8 mouse cellular contexts compared by ENCODE assay signal in genomic region chr13:75840752-75841285, GRCm38 (mm10). TPM values are rescaled to one million over a fixed set of nuclear protein-coding genes. Genes with fewer than 3 reads are reported as not detected.
DNase-seq lines count a peak whose midpoint lies in the region; ATAC-seq lines count a peak whose summit lies in the region.

No protein-coding gene starts in this region.

- peak overlapping the region; percentile 53 for H3K4me2 ChIP-seq in heart, embryonic 11.5 days

- H3K9ac ChIP-seq in heart, embryonic 11.5 days (ENCODE audit: low read depth, low read length) = peak overlapping the region; percentile 79

- H3K4me3 ChIP-seq in brown adipose tissue, adult 24 weeks (ENCODE audit: insufficient read depth, low read depth, low read length) = peak overlapping the region; percentile 73
- H3K4me3 ChIP-seq in heart, embryonic 11.5 days (ENCODE audit: low read depth, low read length) = peak overlapping the region; percentile 61
- peak overlapping the region; percentile 56 for H3K4me3 ChIP-seq in limb, embryonic 10.5 days

- no peaks in the 10 kb centered on the region for H3K9me3 ChIP-seq in heart, embryonic 11.5 days (replicated peaks; ENCODE audit: control insufficient read depth, low read length)
- H3K9me3 ChIP-seq in limb, embryonic 10.5 days (replicated peaks) = no peaks in the 10 kb centered on the region

- H3K27me3 ChIP-seq in heart, embryonic 11.5 days (ENCODE audit: control insufficient read depth, insufficient read depth, low read length) = no peaks in the 10 kb centered on the region
- H3K27me3 ChIP-seq in limb, embryonic 10.5 days (ENCODE audit: low read depth, poor library complexity, severe bottlenecking) = no peaks in the 10 kb centered on the region

- no peak overlapping the region for H3K27ac ChIP-seq in brown adipose tissue, adult 24 weeks (replicated peaks; ENCODE audit: low read depth, low read length)
- H3K27ac ChIP-seq in heart, embryonic 11.5 days (ENCODE audit: low read depth, low read length) = peak overlapping the region; percentile 86; the same call in 1 of the 2 replicates
- H3K27ac ChIP-seq in limb, embryonic 10.5 days = peak overlapping the region; percentile 75; the same call in 1 of the 2 replicates

- peak; percentile 18 to 20 for DNase-seq in layer of hippocampus, postnatal 14 days (ENCODE audit: low spot score in 2 of 2)
- no peak for DNase-seq in layer of hippocampus, adult 8-10 months (ENCODE audit: low spot score in 2 of 2)
- no peak for DNase-seq in limb, embryonic 10.5 days (ENCODE audit: low spot score)
- DNase-seq in right cerebral cortex, postnatal 10 days (ENCODE audit: low spot score in 2 of 2) = peak; percentile 50 to 53
- no peak for DNase-seq in embryo, embryonic 9.5 days (ENCODE audit: extremely low spot score)
- DNase-seq in thymus, postnatal 10 days (ENCODE audit: low spot score in 2 of 2) = no peak

- ATAC-seq in heart, embryonic 11.5 days (replicated peaks; ENCODE audit: insufficient number of reproducible peaks, low FRiP score, low TSS enrichment) = no peak

- 56% methylated on average over 6 of the region's 6 CpGs for WGBS in heart, embryonic 11.5 days (ENCODE audit: insufficient replicate concordance)
- 67% methylated on average over 6 of the region's 6 CpGs for WGBS in limb, embryonic 10.5 days

- peaks cover 22% of the 10 kb centered on the region for H3K4me1 ChIP-seq in brown adipose tissue, adult 24 weeks (ENCODE audit: control insufficient read depth, insufficient read depth, insufficient read length, low read length)
- H3K4me1 ChIP-seq in heart, embryonic 11.5 days (ENCODE audit: control insufficient read depth, insufficient read depth, low read length) = peaks cover 14% of the 10 kb centered on the region
- H3K4me1 ChIP-seq in limb, embryonic 10.5 days = peaks cover 21% of the 10 kb centered on the region

- H3K36me3 ChIP-seq in heart, embryonic 11.5 days (ENCODE audit: control insufficient read depth, insufficient read depth, low read length) = no peaks in the 10 kb centered on the region
- no peaks in the 10 kb centered on the region for H3K36me3 ChIP-seq in limb, embryonic 10.5 days

RNA-seq across cellular contexts. Expression of gene Glrx, which starts 1.2 kb away (rescaled TPM):
- total RNA-seq in layer of hippocampus, postnatal 14 days (2021) = 10 to 100 TPM; 66.8 to 70.1 TPM
- total RNA-seq in layer of hippocampus, adult 8-10 months (2022) = 10 to 100 TPM; 46.3 to 54.2 (median 48.7) TPM
- polyA plus RNA-seq in brown adipose tissue, adult 24 weeks (2012; ENCODE audit: insufficient read depth, insufficient read length, missing spikeins) = 39.4 and 47.7 TPM in 2 replicates
- polyA plus RNA-seq in heart, embryonic 11.5 days (2014; fragmentation: Nextera tagmentation; extraction: Ambion mirVana) = 87.9 and 88.8 TPM in 2 replicates
- polyA plus RNA-seq in limb, embryonic 10.5 days (2016; fragmentation: Nextera tagmentation; extraction: Ambion mirVana) = 16.9 and 21.4 TPM in 2 replicates

Comparison
In these comparisons a context has a peak if more than half of its experiments do, and no peak if none do; other contexts are left out.
1. DNase-seq: peak in layer of hippocampus, postnatal 14 days (2 of 2) and right cerebral cortex, postnatal 10 days (2 of 2); none in layer of hippocampus, adult 8-10 months (0 of 2), limb, embryonic 10.5 days (single experiment), embryo, embryonic 9.5 days (single experiment) and thymus, postnatal 10 days (0 of 2).
2. Peak in every context shown above with its lines, with median percentiles within 50 percentile points of each other: H3K4me3 ChIP-seq.